Mouse (Mus musculus) CD4-positive, CD25-positive, alpha-beta regulatory T cell (primary cell): ENCODE data around the gene Thtpa. TPM values are rescaled to one million over a fixed set of nuclear protein-coding genes. Genes with fewer than 3 reads are reported as not detected.

Source experiments
- polyA plus RNA-seq: library from polyadenylated mRNA; unstranded; fragments of 100-300 nt; shearing (Covaris generic); gene quantifications from one replicate; pipeline ENCODE4 v1.2.1, GENCODE M21; 2017

The Thtpa gene
- 13.9 TPM for polyA plus RNA-seq

DNA sequence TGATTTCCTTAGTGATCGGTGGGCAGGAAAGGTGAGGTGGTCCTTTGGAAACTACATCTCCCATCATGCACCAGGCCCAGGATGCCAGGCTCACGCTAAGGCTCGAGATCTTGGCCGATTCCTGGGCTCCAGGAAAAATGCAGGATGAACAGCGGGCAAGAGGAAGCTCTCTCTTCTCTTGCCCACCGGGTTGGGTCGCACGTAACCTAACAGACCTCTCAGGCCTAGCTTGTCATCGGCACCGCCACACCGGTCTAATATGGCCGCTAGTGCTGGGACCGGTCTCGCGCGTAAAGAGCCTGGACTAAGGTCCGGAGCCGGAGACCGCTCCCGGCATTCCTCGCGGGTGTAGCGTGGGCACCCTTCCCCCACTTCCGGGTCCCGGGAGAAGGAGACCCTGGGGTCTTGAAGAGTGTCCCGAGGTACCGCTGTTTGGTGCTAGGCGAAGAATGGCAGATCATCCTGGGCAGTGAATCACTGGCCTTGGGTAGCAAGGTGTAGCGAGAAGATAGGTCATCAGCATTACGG lies at the start of gene Thtpa:
Gene Thtpa, plus strand, starts transcription at position 81 of the 528 bp plus-strand sequence.

DNA sequence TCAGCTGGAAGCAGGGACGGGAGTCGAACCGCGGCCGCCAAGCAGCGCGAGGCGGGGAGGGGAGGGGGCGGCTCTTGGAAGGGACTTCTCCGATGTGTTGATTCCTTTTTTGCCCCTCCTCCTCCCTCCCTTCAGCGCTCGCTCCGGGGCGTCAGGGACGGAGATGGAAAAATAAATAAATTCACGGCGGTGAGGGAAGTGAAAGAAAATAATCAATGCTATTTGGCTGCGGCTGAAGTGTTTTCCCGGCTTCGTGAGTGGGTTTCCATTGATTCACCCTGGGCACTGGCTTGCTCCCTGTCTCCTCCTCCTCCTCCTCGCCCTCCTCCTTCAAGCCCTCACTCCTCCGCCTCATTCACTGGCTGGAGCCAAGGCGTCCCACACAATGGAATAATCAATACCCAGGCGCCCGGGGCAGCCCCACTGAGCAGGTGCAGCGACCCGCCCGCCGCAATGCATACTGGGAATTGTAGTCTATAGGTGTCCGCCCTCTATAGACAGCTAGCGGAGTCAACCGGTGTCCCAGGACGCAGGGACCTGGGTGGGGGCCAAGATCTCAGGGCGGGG lies 2.5 kb upstream of the Thtpa start, which contains the start of gene Zfhx2:
Gene Zfhx2, minus strand, starts transcription at position 314 of the 567 bp plus-strand sequence.

DNA sequence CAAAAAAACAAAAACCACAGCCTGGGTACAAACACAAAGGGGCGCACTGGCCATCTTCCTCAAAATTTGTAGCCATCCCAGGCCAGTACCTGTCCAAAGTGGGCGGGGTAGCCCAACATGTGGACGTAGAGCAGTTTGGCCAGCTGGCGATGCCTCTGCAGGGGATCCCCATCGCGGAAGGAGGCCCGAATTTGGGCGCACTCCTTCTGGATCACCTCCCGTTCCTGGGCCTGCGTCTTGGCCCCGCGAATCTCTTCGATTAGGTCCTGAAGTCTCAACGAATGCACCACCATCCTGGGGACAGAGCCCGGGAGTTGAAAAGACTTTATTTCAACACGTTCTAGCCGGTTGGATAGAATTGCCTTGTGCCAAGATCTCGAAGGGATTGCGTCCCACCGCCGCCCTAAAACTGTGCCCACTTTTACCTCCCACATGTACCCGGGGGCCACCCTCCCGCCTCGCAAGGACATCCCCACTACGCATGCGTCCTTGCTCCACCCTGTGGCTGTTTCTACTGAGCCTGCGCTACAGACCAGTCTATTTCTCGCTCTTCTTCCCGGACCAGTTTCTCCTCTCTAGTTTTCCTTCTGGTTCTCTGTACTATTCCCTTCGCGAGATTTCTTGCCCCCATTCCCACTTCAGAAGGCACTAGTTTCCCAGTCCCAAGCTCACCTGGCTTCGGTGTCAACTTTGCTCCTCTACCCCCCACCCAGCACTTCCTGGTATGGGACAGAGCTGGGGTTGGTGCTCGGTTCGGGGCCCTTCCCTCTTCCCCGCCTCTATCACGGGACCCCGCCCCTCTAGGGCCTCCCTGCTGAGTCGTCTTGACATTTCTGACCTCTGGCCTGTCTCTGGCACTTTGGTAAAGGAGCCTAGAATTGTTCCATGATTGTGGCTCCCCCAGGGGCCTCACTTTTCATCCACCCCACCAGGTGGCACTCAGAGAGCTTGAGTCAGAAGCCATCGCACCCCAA lies 11.5 kb downstream of the Thtpa start, which contains the start of gene Ap1g2:
Gene Ap1g2, minus strand, starts transcription at position 758 of the 974 bp plus-strand sequence.

DNA sequence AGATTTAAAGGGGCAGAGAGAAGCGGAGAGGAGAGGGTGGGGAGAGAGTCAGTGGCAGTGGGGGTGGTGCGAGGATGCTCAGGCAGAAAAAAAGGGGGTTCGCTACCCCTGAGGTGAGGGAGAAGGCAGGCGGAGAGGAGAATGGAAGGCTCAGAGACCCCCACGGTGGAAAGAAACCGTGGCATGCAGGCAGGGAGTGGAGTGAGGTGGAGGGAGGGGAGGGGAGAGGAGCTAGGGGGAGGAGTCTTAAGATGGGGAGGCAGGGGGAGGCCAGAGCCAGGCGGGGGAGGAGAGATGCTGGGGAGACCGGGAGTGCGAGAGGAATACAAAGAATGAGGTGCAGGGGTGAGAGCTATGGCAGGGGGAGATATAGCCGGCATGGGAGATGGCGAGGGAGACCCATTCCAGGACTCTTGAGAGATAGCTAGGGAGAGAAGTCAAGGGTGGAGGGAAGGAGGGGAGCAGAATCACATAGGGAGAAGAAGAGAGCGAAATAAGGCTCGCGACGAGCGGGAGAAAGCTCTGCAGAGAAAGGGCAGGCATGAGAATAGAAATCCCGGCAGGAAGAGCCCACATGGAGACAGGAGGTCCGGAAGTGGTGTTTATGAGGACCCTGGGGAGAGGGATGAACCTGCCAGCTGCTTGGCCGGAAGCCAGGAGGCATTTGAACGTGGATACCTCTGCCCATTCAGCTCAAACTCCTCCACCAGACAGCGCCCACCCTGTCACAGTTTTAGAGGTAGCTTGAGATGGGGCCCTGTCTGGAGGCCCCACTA lies 22.0 kb downstream of the Thtpa start, which contains the start of gene Jph4:
Gene Jph4, minus strand, starts transcription at position 511 of the 776 bp plus-strand sequence.

Other genes starting within 250 kb of the Thtpa start
- gene Homez, start 223.8 kb upstream of the Thtpa start, polyA plus RNA-seq, result 11.9 TPM
- 1.3 TPM for gene Ppp1r3e, start 217.2 kb upstream of the Thtpa start, polyA plus RNA-seq
- gene Bcl2l2, start 211.4 kb upstream of the Thtpa start, polyA plus RNA-seq, result 0.34 TPM
- not detected for gene Gm20521, start 211.3 kb upstream of the Thtpa start, polyA plus RNA-seq
- 243 TPM for gene Pabpn1, start 202.3 kb upstream of the Thtpa start, polyA plus RNA-seq
- gene Slc22a17, start 181.7 kb upstream of the Thtpa start, polyA plus RNA-seq, result 6.7 TPM
- gene Efs, start 168.7 kb upstream of the Thtpa start, polyA plus RNA-seq, result not detected
- not detected for gene Il25, start 162.1 kb upstream of the Thtpa start, polyA plus RNA-seq
- 0.29 TPM for gene Cmtm5, start 158.5 kb upstream of the Thtpa start, polyA plus RNA-seq
- gene Myh6, start 127.9 kb upstream of the Thtpa start, polyA plus RNA-seq, result not detected
- gene Gm17428, start 117.9 kb upstream of the Thtpa start, polyA plus RNA-seq, result not detected
- gene Myh7, start 100.2 kb upstream of the Thtpa start, polyA plus RNA-seq, result not detected
- 130 TPM for gene Ngdn, start 79.3 kb upstream of the Thtpa start, polyA plus RNA-seq
- gene Zfhx2, start 2.5 kb upstream of the Thtpa start, polyA plus RNA-seq, result 7.6 TPM
- gene Ap1g2, start 11.8 kb downstream of the Thtpa start, polyA plus RNA-seq, result 161 TPM
- 0.06 TPM for gene Jph4, start 22.2 kb downstream of the Thtpa start, polyA plus RNA-seq
- gene Dhrs2, start 127.2 kb downstream of the Thtpa start, polyA plus RNA-seq, result not detected